Mouse (Mus musculus) ES-E14 (cell line): Measurements from ENCODE around the gene Cntd1. TPM values are rescaled to one million over a fixed set of nuclear protein-coding genes. Genes with fewer than 3 reads are reported as not detected.

ENCODE experiments used
- DNase-seq: peaks from one replicate; pipeline ENCODE4 v3.0.0-alpha.2; 2013; ENCODE audit warnings: low read depth, low spot score
- H3K27ac ChIP-seq: 2 replicates; pipeline ENCODE4 v1.5.1; 2012; ENCODE audit warnings: low read depth, mild to moderate bottlenecking, low read length, moderate library complexity, mixed read lengths; ENCODE audit not compliant: poor library complexity, insufficient read depth, severe bottlenecking
- H3K36me3 ChIP-seq: 2 replicates; pipeline ENCODE4 v1.6.1; 2012; ENCODE audit warnings: mild to moderate bottlenecking, low read length, moderate library complexity, mixed read lengths; ENCODE audit not compliant: control insufficient read depth, poor library complexity, insufficient read depth, severe bottlenecking
- H3K4me1 ChIP-seq, 2 experiments: fragments of 150-350 bp in 1 of 2; sonication (generic) in 1 of 2; 2 replicates each; pipeline ENCODE4 v1.6.1; 2012; ENCODE audit warnings: low read length in 2 of 2, mild to moderate bottlenecking in 1 of 2, mixed read lengths in 1 of 2; ENCODE audit not compliant: control insufficient read depth in 2 of 2, insufficient read depth in 2 of 2, poor library complexity in 1 of 2
- H3K4me3 ChIP-seq, 2 experiments: fragments of 150-350 bp in 1 of 2; sonication (generic) in 1 of 2; 2 replicates each; pipeline ENCODE4 v1.5.1; 2012; ENCODE audit warnings: low read length in 2 of 2, low read depth in 1 of 2, mild to moderate bottlenecking in 1 of 2, mixed read lengths in 1 of 2; ENCODE audit not compliant: insufficient read depth in 1 of 2, poor library complexity in 1 of 2, severe bottlenecking in 1 of 2
- H3K9ac ChIP-seq: 2 replicates; pipeline ENCODE4 v1.6.1; 2012; ENCODE audit warnings: low read depth, mild to moderate bottlenecking, low read length, mixed read lengths; ENCODE audit not compliant: poor library complexity, insufficient read depth, severe bottlenecking
- H3K9me3 ChIP-seq: fragments of 150-350 bp; sonication (generic); 2 replicates; pipeline ENCODE4 v1.6.1; 2012; ENCODE audit warnings: low read depth, mild to moderate bottlenecking, low read length; ENCODE audit not compliant: control insufficient read depth, insufficient read depth
- CHD2 ChIP-seq: IDR thresholded peaks from 2 replicates; pipeline ENCODE4 v1.6.1; 2014; ENCODE audit warnings: mild to moderate bottlenecking, low read depth, low read length, inconsistent platforms
- HCFC1 ChIP-seq: IDR thresholded peaks from 2 replicates; pipeline ENCODE4 v1.6.1; 2012; ENCODE audit warnings: low read length, inconsistent platforms, borderline replicate concordance; ENCODE audit not compliant: insufficient read depth
- MAFK ChIP-seq: IDR thresholded peaks from 2 replicates; pipeline ENCODE4 v1.6.1; 2014; ENCODE audit warnings: mild to moderate bottlenecking, low read depth, low read length, inconsistent platforms; ENCODE audit not compliant: insufficient read depth
- ZC3H11A ChIP-seq: IDR thresholded peaks from 2 replicates; pipeline ENCODE4 v1.6.1; 2012; ENCODE audit warnings: low read depth, mild to moderate bottlenecking, inconsistent platforms, low read length, borderline replicate concordance
- ZNF384 ChIP-seq: IDR thresholded peaks from 2 replicates; pipeline ENCODE4 v1.6.1; 2012; ENCODE audit warnings: low read depth, low read length, inconsistent platforms
- in situ Hi-C, 2 experiments: fragments of 600-800 bp; cut with MboI; formaldehyde crosslinking; loops; one replicate each; pipeline ENCODE4 v1.15.1; 2025; ENCODE audit warnings: low sequenced_read_pairs in 2 of 2, inconsistent platforms in 1 of 2; ENCODE audit not compliant: unreplicated experiment in 2 of 2
- total RNA-seq: library from RNA; depleted of rRNA; stranded (reverse); fragments of 300-350 nt; gene quantifications from 2 replicates; pipeline ENCODE4 v1.2.3, GENCODE M21; 2012

Gene Cntd1
- total RNA-seq, 1 experiment = 2.1 TPM

GRCm38 (mm10) chr11:101282896-101283295 lies 4.1 kb downstream of the Cntd1 start:
- H3K27ac ChIP-seq = no peak overlapping the region
- in situ Hi-C loops = no loop called here
- no peaks in the 10 kb centered on the region for H3K9me3 ChIP-seq
- no peak for TF ChIP-seq ZC3H11A
- no peak for TF ChIP-seq ZNF384
- TF ChIP-seq HCFC1 = no peak
- TF ChIP-seq CHD2 = no peak
- TF ChIP-seq MAFK = no peak
- peaks cover 0 to 4% of the 10 kb centered on the region in 2 experiments; a peak in 2 of 4 replicates for H3K4me1 ChIP-seq
- DNase-seq = no peak
- H3K4me3 ChIP-seq = no peak overlapping the region
- H3K36me3 ChIP-seq = peaks cover 2% of the 10 kb centered on the region; the same call in 1 of the 2 replicates
- no peak overlapping the region for H3K9ac ChIP-seq

GRCm38 (mm10) chr11:101283805-101284204 lies 5.0 kb downstream of the Cntd1 start:
- DNase-seq = no peak
- no peak overlapping the region for H3K27ac ChIP-seq
- no peaks in the 10 kb centered on the region for H3K9me3 ChIP-seq
- peaks cover 5% of the 10 kb centered on the region for H3K36me3 ChIP-seq
- peaks cover 0 to 2% of the 10 kb centered on the region in 2 experiments; a peak in 2 of 4 replicates for H3K4me1 ChIP-seq
- TF ChIP-seq MAFK (no peak), HCFC1 (no peak), CHD2 (no peak), ZC3H11A (no peak), ZNF384 (no peak)
- no peak overlapping the region for H3K9ac ChIP-seq
- no peak overlapping the region for H3K4me3 ChIP-seq
- in situ Hi-C loops = no loop called here

- Histone ChIP-seq H3K9me3 (no peaks in the 10 kb centered on the region), H3K27ac (no peak overlapping the region), H3K4me1 (no peaks in the 10 kb centered on the region), H3K9ac (no peak overlapping the region), H3K36me3 (peaks cover 18% of the 10 kb centered on the region), H3K4me3 (no peak overlapping the region)
- TF ChIP-seq MAFK (no peak), CHD2 (no peak), HCFC1 (no peak), ZC3H11A (no peak)
- in situ Hi-C loops = no loop called here
- DNase-seq = no peak
These were observed 8.5 kb downstream of the Cntd1 start for GRCm38 (mm10) chr11:101287306-101287705.

- no peaks in the 10 kb centered on the region for H3K4me1 ChIP-seq
- peaks cover 38% of the 10 kb centered on the region for H3K36me3 ChIP-seq
- H3K4me3 ChIP-seq = no peak overlapping the region
- no peak overlapping the region for H3K9ac ChIP-seq
- H3K27ac ChIP-seq = no peak overlapping the region
- no peaks in the 10 kb centered on the region for H3K9me3 ChIP-seq
- no peak for DNase-seq
- in situ Hi-C loops = no loop called here
- no peak for TF ChIP-seq ZNF384
- no peak for TF ChIP-seq MAFK
- no peak for TF ChIP-seq ZC3H11A
- no peak for TF ChIP-seq HCFC1
- TF ChIP-seq CHD2 = no peak
These were observed 12.4 kb downstream of the Cntd1 start for GRCm38 (mm10) chr11:101291231-101291630.

- Histone ChIP-seq H3K27ac (no peak overlapping the region), H3K4me1 (no peaks in the 10 kb centered on the region), H3K9ac (no peak overlapping the region), H3K4me3 (no peak overlapping the region), H3K36me3 (peaks cover 31% of the 10 kb centered on the region), H3K9me3 (no peaks in the 10 kb centered on the region)
- in situ Hi-C loops = no loop called here
- no peak for DNase-seq
- TF ChIP-seq CHD2 (no peak), ZNF384 (no peak), ZC3H11A (no peak), HCFC1 (no peak), MAFK (no peak)
These were observed 16.4 kb downstream of the Cntd1 start for GRCm38 (mm10) chr11:101295191-101295590.
